Mouse (Mus musculus) T-helper 1 cell (primary cell): ENCODE data around the gene Vps51.

Experiments used
- in situ Hi-C: fragments of 300-600 bp; cut with MboI, MseI; formaldehyde crosslinking; loops from one replicate; pipeline ENCODE4 v1.15.1; 2025; ENCODE audit warnings: high pct_unique_total_duplicates

The Vps51 gene

GRCm38 (mm10) chr19:6052516-6052915 lies 24.5 kb downstream of the Vps51 start:
- in situ Hi-C loops, result no loop called here

- in situ Hi-C loops, result loop anchor here (5.0 to 10.0 kb wide), 2 partner anchors 33 to 626 kb away; partner anchors contain the start of genes Cdca5, Gm28374, Tmem262 and Zfpl1
Observed at GRCm38 (mm10) chr19:6048681-6049410, 28.2 kb downstream of the Vps51 start.

GRCm38 (mm10) chr19:6047899-6048166 lies 29.2 kb downstream of the Vps51 start:
- in situ Hi-C loops, result loop anchor here (5.0 to 10.0 kb wide), 2 partner anchors 34 to 627 kb away; partner anchors contain the start of genes Cdca5, Gm28374, Tmem262 and Zfpl1

- in situ Hi-C loops, result loop anchor here (5.0 to 10.0 kb wide), 2 partner anchors 35 to 627 kb away; partner anchors contain the start of genes Cdca5, Gm28374, Tmem262 and Zfpl1
Observed at GRCm38 (mm10) chr19:6047154-6047898, 29.7 kb downstream of the Vps51 start.

GRCm38 (mm10) chr19:6046294-6047153 lies 30.5 kb downstream of the Vps51 start, which contains the start of gene Syvn1:
Gene Syvn1, plus strand, starts transcription at chr19:6046576.
- in situ Hi-C loops, result loop anchor here (5.0 to 10.0 kb wide), 2 partner anchors 36 to 628 kb away; partner anchors contain the start of genes Cdca5, Gm28374, Tmem262 and Zfpl1

GRCm38 (mm10) chr19:6045366-6046293 lies 31.4 kb downstream of the Vps51 start:
- in situ Hi-C loops, result loop anchor here (5.0 to 10.0 kb wide), 2 partner anchors 37 to 629 kb away; partner anchors contain the start of genes Cdca5, Gm28374, Tmem262 and Zfpl1

- in situ Hi-C loops, result loop anchor here (10.0 kb wide), 1 partner anchor 631 kb away; no protein-coding TSS in a partner anchor
Observed at GRCm38 (mm10) chr19:6044102-6044501, 32.9 kb downstream of the Vps51 start.

GRCm38 (mm10) chr19:6042293-6042692 lies 34.7 kb downstream of the Vps51 start:
- in situ Hi-C loops, result loop anchor here (10.0 kb wide), 1 partner anchor 633 kb away; no protein-coding TSS in a partner anchor

- in situ Hi-C loops, result loop anchor here (10.0 kb wide), 1 partner anchor 635 kb away; no protein-coding TSS in a partner anchor
Observed at GRCm38 (mm10) chr19:6040002-6040401, 37.0 kb downstream of the Vps51 start.

GRCm38 (mm10) chr19:6038326-6038725 lies 38.7 kb downstream of the Vps51 start:
- in situ Hi-C loops, result loop anchor here (5.0 to 10.0 kb wide), 2 partner anchors 94 to 284 kb away; no protein-coding TSS in a partner anchor

GRCm38 (mm10) chr19:6037695-6038094 lies 39.3 kb downstream of the Vps51 start:
- in situ Hi-C loops, result loop anchor here (5.0 to 10.0 kb wide), 2 partner anchors 95 to 283 kb away; no protein-coding TSS in a partner anchor

GRCm38 (mm10) chr19:6035966-6036585 lies 41.0 kb downstream of the Vps51 start:
- in situ Hi-C loops, result loop anchor here (5.0 to 10.0 kb wide), 2 partner anchors 96 to 281 kb away; no protein-coding TSS in a partner anchor

GRCm38 (mm10) chr19:6030520-6031280 lies 46.3 kb downstream of the Vps51 start:
- in situ Hi-C loops, result loop anchor here (10.0 kb wide), 1 partner anchor 276 kb away; no protein-coding TSS in a partner anchor

GRCm38 (mm10) chr19:6029426-6029825 lies 47.6 kb downstream of the Vps51 start:
- in situ Hi-C loops, result no loop called here

- in situ Hi-C loops, result no loop called here
Observed at GRCm38 (mm10) chr19:6028991-6029390, 48.0 kb downstream of the Vps51 start.

- in situ Hi-C loops, result no loop called here
Observed at GRCm38 (mm10) chr19:6023930-6024329, 53.1 kb downstream of the Vps51 start.

GRCm38 (mm10) chr19:6023059-6023458 lies 54.0 kb downstream of the Vps51 start:
- in situ Hi-C loops, result no loop called here

- in situ Hi-C loops, result no loop called here
Observed at GRCm38 (mm10) chr19:6020276-6020675, 56.8 kb downstream of the Vps51 start.
